Mouse (Mus musculus): ENCODE data around the gene Med11. TPM values are rescaled to one million over a fixed set of nuclear protein-coding genes. Genes with fewer than 3 reads are reported as not detected.

Gene Med11
- polyA plus RNA-seq, 1 experiment from 2014 or later, result 38.3 TPM

- H3K9me3 ChIP-seq (replicated peaks; ENCODE audit: low read length), result no peaks in the 10 kb centered on the region
- no peak overlapping the region for H3K9ac ChIP-seq (ENCODE audit: low read depth, low read length)
- H3K4me2 ChIP-seq (ENCODE audit: low read length), result no peak overlapping the region
- H3K36me3 ChIP-seq (ENCODE audit: insufficient read depth, low read length), result no peaks in the 10 kb centered on the region
- peak; percentile 74 for DNase-seq (ENCODE audit: low spot score)
- no peak overlapping the region for H3K27ac ChIP-seq
- no peaks in the 10 kb centered on the region for H3K4me1 ChIP-seq (replicated peaks; ENCODE audit: insufficient read depth, low read length)
- no peak overlapping the region for H3K4me3 ChIP-seq (replicated peaks; ENCODE audit: low read depth, low read length)
- no peak for TF ChIP-seq CTCF (IDR thresholded peaks at IDR 0.05; ENCODE audit: low read depth)
- 45% methylated on average over 2 of the region's 2 CpGs for WGBS
- no peaks in the 10 kb centered on the region for H3K27me3 ChIP-seq (ENCODE audit: insufficient read depth, low read length)
- no peak for ATAC-seq (replicated peaks; ENCODE audit: low FRiP score, low read depth)
These were observed 33.8 kb downstream of the Med11 start for GRCm38 (mm10) chr11:70485498-70485897.

GRCm38 (mm10) chr11:70487816-70488215 lies 36.1 kb downstream of the Med11 start:
- Histone ChIP-seq H3K4me1 (replicated peaks; ENCODE audit: insufficient read depth, low read length) (no peaks in the 10 kb centered on the region), H3K27ac (no peak overlapping the region), H3K4me3 (replicated peaks; ENCODE audit: low read depth, low read length) (no peak overlapping the region), H3K36me3 (ENCODE audit: insufficient read depth, low read length) (no peaks in the 10 kb centered on the region), H3K27me3 (ENCODE audit: insufficient read depth, low read length) (no peaks in the 10 kb centered on the region), H3K9ac (ENCODE audit: low read depth, low read length) (no peak overlapping the region), H3K4me2 (ENCODE audit: low read length) (no peak overlapping the region), H3K9me3 (replicated peaks; ENCODE audit: low read length) (no peaks in the 10 kb centered on the region)
- no peak for TF ChIP-seq CTCF (IDR thresholded peaks at IDR 0.05; ENCODE audit: low read depth)
- 43% methylated on average over 4 of the region's 4 CpGs for WGBS
- DNase-seq (ENCODE audit: low spot score), result no peak
- no peak for ATAC-seq (replicated peaks; ENCODE audit: low FRiP score, low read depth)

GRCm38 (mm10) chr11:70489138-70489537 lies 37.4 kb downstream of the Med11 start:
- DNase-seq (ENCODE audit: low spot score) (no peak), ATAC-seq (replicated peaks; ENCODE audit: low FRiP score, low read depth) (no peak)
- Histone ChIP-seq H3K9ac (ENCODE audit: low read depth, low read length) (no peak overlapping the region), H3K36me3 (ENCODE audit: insufficient read depth, low read length) (no peaks in the 10 kb centered on the region), H3K4me1 (replicated peaks; ENCODE audit: insufficient read depth, low read length) (no peaks in the 10 kb centered on the region), H3K27me3 (ENCODE audit: insufficient read depth, low read length) (no peaks in the 10 kb centered on the region), H3K4me2 (ENCODE audit: low read length) (no peak overlapping the region), H3K9me3 (replicated peaks; ENCODE audit: low read length) (no peaks in the 10 kb centered on the region), H3K4me3 (replicated peaks; ENCODE audit: low read depth, low read length) (no peak overlapping the region), H3K27ac (no peak overlapping the region)
- WGBS, result 80% methylated on average over 3 of the region's 3 CpGs
- TF ChIP-seq CTCF (IDR thresholded peaks at IDR 0.05; ENCODE audit: low read depth), result no peak

- H3K4me1 ChIP-seq (replicated peaks; ENCODE audit: insufficient read depth, low read length), result no peaks in the 10 kb centered on the region
- TF ChIP-seq CTCF (IDR thresholded peaks at IDR 0.05; ENCODE audit: low read depth), result no peak
- H3K4me2 ChIP-seq (ENCODE audit: low read length), result no peak overlapping the region
- H3K9me3 ChIP-seq (replicated peaks; ENCODE audit: low read length), result no peaks in the 10 kb centered on the region
- H3K4me3 ChIP-seq (replicated peaks; ENCODE audit: low read depth, low read length), result no peak overlapping the region
- H3K9ac ChIP-seq (ENCODE audit: low read depth, low read length), result no peak overlapping the region
- H3K36me3 ChIP-seq (ENCODE audit: insufficient read depth, low read length), result no peaks in the 10 kb centered on the region
- DNase-seq (ENCODE audit: low spot score), result no peak
- no peak for ATAC-seq (replicated peaks; ENCODE audit: low FRiP score, low read depth)
- H3K27ac ChIP-seq, result no peak overlapping the region
- H3K27me3 ChIP-seq (ENCODE audit: insufficient read depth, low read length), result no peaks in the 10 kb centered on the region
- WGBS, result 83% methylated on average over 6 of the region's 6 CpGs
These were observed 38.0 kb downstream of the Med11 start for GRCm38 (mm10) chr11:70489684-70490083.

GRCm38 (mm10) chr11:70499566-70500475 lies 48.1 kb downstream of the Med11 start:
- no peaks in the 10 kb centered on the region for H3K27me3 ChIP-seq (ENCODE audit: insufficient read depth, low read length)
- DNase-seq (ENCODE audit: low spot score) (peak; percentile 28), ATAC-seq (replicated peaks; ENCODE audit: low FRiP score, low read depth) (no peak)
- WGBS, result 63% methylated on average over 14 of the region's 14 CpGs
- H3K4me3 ChIP-seq (replicated peaks; ENCODE audit: low read depth, low read length), result no peak overlapping the region
- H3K4me2 ChIP-seq (ENCODE audit: low read length), result no peak overlapping the region
- no peak overlapping the region for H3K9ac ChIP-seq (ENCODE audit: low read depth, low read length)
- H3K27ac ChIP-seq, result 0 out of 2 replicates have a peak overlapping the region, but pooled peaks have one; percentile 38
- no peaks in the 10 kb centered on the region for H3K4me1 ChIP-seq (replicated peaks; ENCODE audit: insufficient read depth, low read length)
- no peaks in the 10 kb centered on the region for H3K9me3 ChIP-seq (replicated peaks; ENCODE audit: low read length)
- H3K36me3 ChIP-seq (ENCODE audit: insufficient read depth, low read length), result no peaks in the 10 kb centered on the region
- peak; percentile 59; the same call in 1 of the 2 replicates for TF ChIP-seq CTCF (IDR thresholded peaks at IDR 0.05; ENCODE audit: low read depth)

GRCm38 (mm10) chr11:70500476-70500812 lies 48.7 kb downstream of the Med11 start:
- no peak for DNase-seq (ENCODE audit: low spot score)
- Histone ChIP-seq H3K4me3 (replicated peaks; ENCODE audit: low read depth, low read length) (no peak overlapping the region), H3K9ac (ENCODE audit: low read depth, low read length) (no peak overlapping the region), H3K36me3 (ENCODE audit: insufficient read depth, low read length) (no peaks in the 10 kb centered on the region), H3K4me2 (ENCODE audit: low read length) (no peak overlapping the region), H3K4me1 (replicated peaks; ENCODE audit: insufficient read depth, low read length) (no peaks in the 10 kb centered on the region), H3K9me3 (replicated peaks; ENCODE audit: low read length) (no peaks in the 10 kb centered on the region), H3K27me3 (ENCODE audit: insufficient read depth, low read length) (no peaks in the 10 kb centered on the region), H3K27ac (no peak overlapping the region)
- WGBS, result 69% methylated on average over 1 of the region's 1 CpGs
- TF ChIP-seq CTCF (IDR thresholded peaks at IDR 0.05; ENCODE audit: low read depth), result no peak
- ATAC-seq (replicated peaks; ENCODE audit: low FRiP score, low read depth), result no peak
